Mouse (Mus musculus): ENCODE data around the gene Dhdh. TPM values are rescaled to one million over a fixed set of nuclear protein-coding genes. Genes with fewer than 3 reads are reported as not detected.

Gene Dhdh
- 0.60 TPM for polyA plus RNA-seq (2017; shearing (Covaris generic))

DNA sequence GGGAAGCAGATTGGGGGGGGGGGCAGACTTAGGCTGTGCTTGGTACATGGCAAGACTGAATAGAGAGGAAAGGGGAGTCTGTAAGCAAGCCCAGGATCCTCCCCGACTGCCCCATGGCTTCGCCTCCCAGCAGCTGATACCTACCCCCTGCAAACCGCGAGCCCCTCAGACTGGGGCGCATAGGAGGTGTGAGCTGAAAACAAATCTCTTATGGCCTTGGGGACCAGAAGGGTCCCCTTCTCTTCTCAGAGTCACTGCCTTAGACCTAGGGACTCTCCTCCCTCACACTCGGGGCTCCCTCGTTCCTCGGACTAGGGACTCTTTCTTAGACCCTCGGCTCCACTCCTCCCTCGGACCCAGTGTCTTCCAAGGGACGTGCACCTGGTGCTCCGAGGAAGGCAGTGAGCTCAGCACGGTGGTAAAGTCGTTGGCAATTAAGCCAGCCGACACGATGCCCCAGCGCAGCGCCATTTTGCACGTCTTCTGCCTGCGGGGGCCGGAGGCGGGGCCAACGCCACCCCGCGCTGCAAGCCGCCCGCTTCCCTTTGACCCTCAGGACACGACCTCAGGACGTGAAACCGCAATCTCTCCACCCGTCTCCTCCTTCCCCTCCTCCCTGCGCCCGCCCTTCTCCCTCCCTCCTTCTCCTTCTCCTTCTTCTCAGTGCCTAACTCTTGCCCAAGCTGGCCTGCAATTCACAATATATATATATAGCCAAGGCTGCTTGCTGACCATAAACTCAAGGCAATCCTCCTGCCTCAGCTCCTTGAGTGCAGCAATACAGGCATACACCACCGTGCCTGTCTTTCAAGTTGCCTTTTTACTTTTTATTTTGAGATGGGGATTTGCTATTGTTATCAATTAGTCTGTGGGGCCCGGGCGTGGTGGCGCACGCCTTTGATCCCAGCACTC lies at the start of gene Dhdh:
Gene Dhdh (minus strand): TSS at position 513 of the 912 bp plus-strand sequence.

DNA sequence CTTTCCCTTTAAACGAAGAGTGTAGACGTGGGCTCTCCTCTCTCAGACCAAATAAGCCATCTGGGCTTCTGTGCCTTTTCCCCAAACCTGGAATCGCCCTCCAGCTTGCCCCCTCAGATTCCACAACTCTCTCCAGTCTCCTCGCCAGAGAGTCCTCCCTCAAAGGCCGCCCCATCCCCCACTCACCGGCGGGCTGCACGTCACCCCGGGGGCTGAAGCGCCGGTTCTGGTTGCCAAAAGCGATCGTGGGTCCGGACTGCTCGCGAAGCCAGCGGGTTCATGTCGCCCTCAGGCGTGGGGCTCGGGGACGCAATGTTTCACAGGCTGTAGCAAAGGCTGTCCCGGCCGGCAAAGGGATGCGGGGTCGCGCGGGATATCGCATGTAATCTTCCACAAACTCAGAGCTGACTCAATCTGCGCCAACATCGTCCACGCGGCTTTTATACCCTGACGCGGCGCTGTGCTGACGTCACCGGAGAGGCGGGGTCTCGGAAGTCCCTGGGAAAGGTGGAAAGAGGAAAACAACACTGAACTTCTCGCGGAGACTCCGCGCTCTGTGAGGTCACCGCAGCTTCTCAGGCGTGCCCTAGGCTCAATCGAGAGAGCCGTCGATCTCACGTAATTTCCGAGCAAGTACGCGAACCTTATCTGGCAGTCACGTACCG lies 37.3 kb upstream of the Dhdh start, which contains the start of the genes Ppp1r15a and Plekha4:
Gene Ppp1r15a (minus strand): TSS at position 460 of the 665 bp plus-strand sequence.
Gene Plekha4 (plus strand): TSS at position 522 of the 665 bp plus-strand sequence.

DNA sequence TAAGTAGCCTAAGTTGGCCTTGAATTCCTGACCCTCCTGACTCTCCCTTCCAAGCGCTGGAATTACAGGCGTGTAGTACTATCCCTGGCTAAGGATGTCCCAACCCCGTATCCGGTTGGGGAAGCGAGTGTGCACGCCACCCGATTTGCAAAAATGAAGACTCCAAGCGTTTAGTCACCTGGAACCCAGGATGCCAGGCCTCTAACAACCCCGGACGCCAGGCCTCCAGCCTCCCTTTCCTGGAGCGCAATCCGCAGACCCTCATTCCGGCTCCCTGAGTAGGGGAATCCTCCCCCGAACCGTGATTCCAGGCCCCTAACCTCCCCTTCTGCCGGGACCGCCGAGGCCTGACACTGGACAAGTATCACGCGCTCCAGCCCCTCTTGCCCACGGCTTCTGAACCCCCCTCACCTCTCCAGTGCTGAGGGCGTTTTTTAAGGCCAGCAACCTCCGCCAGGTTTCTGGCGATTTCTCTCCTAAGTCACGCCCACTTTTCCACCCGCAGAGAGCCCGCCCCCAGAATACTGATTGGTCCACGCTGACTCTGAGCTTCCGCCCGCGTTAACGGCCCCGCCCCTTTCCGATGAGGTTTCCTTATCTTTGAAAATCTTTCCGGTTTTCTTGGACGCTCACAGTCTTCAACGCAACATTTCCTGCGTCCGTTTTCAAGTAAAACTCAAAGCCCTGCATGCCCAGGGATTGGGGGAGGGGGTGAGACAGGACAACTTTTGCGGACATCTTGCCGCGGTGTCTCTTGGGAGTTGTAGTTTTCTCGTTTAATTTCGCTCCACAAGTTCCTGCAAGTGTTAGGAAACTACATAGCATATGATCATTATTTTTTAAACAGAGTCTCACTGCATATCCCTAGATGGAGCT lies 21.5 kb upstream of the Dhdh start, which contains the start of gene Nucb1:
Gene Nucb1 (minus strand): TSS at position 495 of the 876 bp plus-strand sequence.

DNA sequence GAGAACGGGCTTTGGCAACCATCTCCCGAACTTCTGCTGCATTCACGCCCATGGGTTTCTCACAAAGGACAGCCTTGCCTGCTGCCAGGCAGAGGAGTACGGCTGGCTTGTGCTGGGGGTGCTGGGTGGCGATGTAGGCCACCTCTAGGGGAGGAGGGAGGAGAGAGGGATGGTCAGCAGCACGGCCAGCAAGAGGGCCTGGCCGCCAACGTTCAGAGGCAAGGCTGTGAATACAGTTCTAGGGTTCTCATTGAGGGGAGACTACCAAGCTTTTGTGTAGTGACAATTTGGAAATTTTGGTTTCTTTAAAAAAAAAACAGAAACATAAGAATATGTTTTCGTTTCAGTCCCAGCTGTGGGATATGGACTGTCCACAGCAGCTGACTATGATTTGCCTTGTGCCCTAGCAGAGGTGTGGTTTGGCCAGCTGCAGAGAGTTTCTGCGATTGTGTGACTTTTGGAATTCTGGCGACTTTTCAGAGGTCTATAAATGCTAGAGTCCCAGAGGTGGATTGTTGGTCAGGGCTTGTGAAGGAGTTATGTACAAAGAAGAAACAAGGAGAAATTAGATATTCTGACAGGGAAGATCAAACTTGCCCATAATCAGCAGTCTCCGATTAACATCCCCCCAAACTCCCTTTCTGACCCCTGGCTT lies 1.7 kb downstream of the Dhdh start, which contains the start of gene Gm45808:
Gene Gm45808 (minus strand): TSS at position 51 of the 655 bp plus-strand sequence.

GRCm38 (mm10) chr7:45481374-45481927 lies 7.2 kb downstream of the Dhdh start, which contains the start of gene Tulp2:
Tulp2 (plus strand) TSS chr7:45481877.

GRCm38 (mm10) chr7:45466283-45467089 lies 22.1 kb downstream of the Dhdh start, which contains the start of gene Bax:
Bax (minus strand) TSS chr7:45466898.

GRCm38 (mm10) chr7:45459564-45460140 lies 29.0 kb downstream of the Dhdh start, which contains the start of gene Ftl1:
Ftl1 (minus strand) TSS chr7:45459884.

DNA sequence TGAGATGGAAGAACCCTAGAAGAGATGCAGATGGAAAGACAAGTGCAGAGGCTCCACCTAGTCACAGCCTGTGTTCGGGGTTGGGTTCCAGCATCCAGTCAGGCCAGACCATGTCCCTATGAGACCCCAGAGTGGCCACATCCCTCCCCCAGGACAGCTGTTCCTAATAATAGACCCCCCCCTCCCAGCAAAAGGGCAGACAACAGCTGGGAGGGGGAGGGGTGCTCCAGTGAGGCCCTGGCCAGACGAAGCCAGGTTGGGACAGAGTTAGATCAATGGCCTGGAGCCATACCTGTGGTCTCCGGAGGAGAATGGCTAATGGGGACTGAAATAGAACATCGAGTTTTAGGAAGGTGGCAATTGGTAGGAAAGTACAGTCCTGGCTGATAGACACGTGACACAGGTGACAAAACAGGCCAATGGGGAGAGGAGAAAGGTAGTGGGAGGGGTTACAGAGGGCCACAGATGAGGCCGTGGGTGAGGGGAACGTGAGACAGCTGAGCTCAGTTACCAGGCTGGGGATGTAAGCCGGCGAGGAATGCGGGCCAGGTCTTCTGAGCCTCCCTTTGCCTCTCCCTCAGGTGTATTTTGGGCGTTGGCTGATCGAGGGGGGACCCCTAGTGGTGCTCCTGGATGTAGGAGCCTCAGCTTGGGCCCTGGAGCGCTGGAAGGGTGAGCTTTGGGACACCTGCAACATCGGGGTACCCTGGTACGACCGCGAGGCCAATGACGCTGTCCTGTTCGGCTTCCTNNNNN lies 50.9 kb downstream of the Dhdh start, which contains the start of gene Ruvbl2:
Gene Ruvbl2 (minus strand): TSS at position 576 of the 756 bp plus-strand sequence.

GRCm38 (mm10) chr7:45434203-45435015 lies 54.2 kb downstream of the Dhdh start, which contains the start of gene Gys1:
Gys1 (plus strand) TSS chr7:45434844.

Other genes with a start within 250 kb of the Dhdh start
- 391 TPM for gene Cd37, start 249.7 kb downstream of the Dhdh start, polyA plus RNA-seq (2017; shearing (Covaris generic))
- not detected for gene Slc6a16, start 247.7 kb downstream of the Dhdh start, polyA plus RNA-seq (2017; shearing (Covaris generic))
- gene Slc6a21, start 211.3 kb downstream of the Dhdh start, polyA plus RNA-seq (2017; shearing (Covaris generic)) = not detected
- gene Trpm4, start 155.0 kb downstream of the Dhdh start, polyA plus RNA-seq (2017; shearing (Covaris generic)) = 5.3 TPM
- gene Hrc, start 153.5 kb downstream of the Dhdh start, polyA plus RNA-seq (2017; shearing (Covaris generic)) = not detected
- gene Ppfia3, start 121.8 kb downstream of the Dhdh start, polyA plus RNA-seq (2017; shearing (Covaris generic)) = 0.30 TPM
- not detected for gene Lin7b, start 118.2 kb downstream of the Dhdh start, polyA plus RNA-seq (2017; shearing (Covaris generic))
- 207 TPM for gene Snrnp70, start 93.1 kb downstream of the Dhdh start, polyA plus RNA-seq (2017; shearing (Covaris generic))
- gene Kcna7, start 83.2 kb downstream of the Dhdh start, polyA plus RNA-seq (2017; shearing (Covaris generic)) = not detected
- 0.19 TPM for gene Ntf5, start 75.1 kb downstream of the Dhdh start, polyA plus RNA-seq (2017; shearing (Covaris generic))
- not detected for gene Lhb, start 68.0 kb downstream of the Dhdh start, polyA plus RNA-seq (2017; shearing (Covaris generic))
- gene Gys1, start 54.0 kb downstream of the Dhdh start, polyA plus RNA-seq (2017; shearing (Covaris generic)) = 5.5 TPM
- 32.9 TPM for gene Ruvbl2, start 50.7 kb downstream of the Dhdh start, polyA plus RNA-seq (2017; shearing (Covaris generic))
- 2,431 TPM for gene Ftl1, start 28.9 kb downstream of the Dhdh start, polyA plus RNA-seq (2017; shearing (Covaris generic))
- gene Bax, start 21.9 kb downstream of the Dhdh start, polyA plus RNA-seq (2017; shearing (Covaris generic)) = 199 TPM
- gene Tulp2, start 6.9 kb downstream of the Dhdh start, polyA plus RNA-seq (2017; shearing (Covaris generic)) = 2.3 TPM
- not detected for gene Gm45808, start 2.0 kb downstream of the Dhdh start, polyA plus RNA-seq (2017; shearing (Covaris generic))
- gene Nucb1, start 21.6 kb upstream of the Dhdh start, polyA plus RNA-seq (2017; shearing (Covaris generic)) = 208 TPM
- 868 TPM for gene Ppp1r15a, start 37.5 kb upstream of the Dhdh start, polyA plus RNA-seq (2017; shearing (Covaris generic))
- 0.39 TPM for gene Plekha4, start 37.5 kb upstream of the Dhdh start, polyA plus RNA-seq (2017; shearing (Covaris generic))
- gene Hsd17b14, start 66.1 kb upstream of the Dhdh start, polyA plus RNA-seq (2017; shearing (Covaris generic)) = 0.64 TPM
- 38.4 TPM for gene Bcat2, start 81.3 kb upstream of the Dhdh start, polyA plus RNA-seq (2017; shearing (Covaris generic))
- not detected for gene Fgf21, start 126.7 kb upstream of the Dhdh start, polyA plus RNA-seq (2017; shearing (Covaris generic))
- gene Fut1, start 128.5 kb upstream of the Dhdh start, polyA plus RNA-seq (2017; shearing (Covaris generic)) = 0.21 TPM
- gene Izumo1, start 133.0 kb upstream of the Dhdh start, polyA plus RNA-seq (2017; shearing (Covaris generic)) = not detected
- not detected for gene Rasip1, start 138.7 kb upstream of the Dhdh start, polyA plus RNA-seq (2017; shearing (Covaris generic))
- gene Mamstr, start 151.2 kb upstream of the Dhdh start, polyA plus RNA-seq (2017; shearing (Covaris generic)) = not detected
- not detected for gene Fut2, start 177.6 kb upstream of the Dhdh start, polyA plus RNA-seq (2017; shearing (Covaris generic))
- gene Ntn5, start 195.2 kb upstream of the Dhdh start, polyA plus RNA-seq (2017; shearing (Covaris generic)) = not detected
- not detected for gene Sec1, start 205.6 kb upstream of the Dhdh start, polyA plus RNA-seq (2017; shearing (Covaris generic))
- 1.7 TPM for gene Car11, start 211.0 kb upstream of the Dhdh start, polyA plus RNA-seq (2017; shearing (Covaris generic))
- gene Dbp, start 216.3 kb upstream of the Dhdh start, polyA plus RNA-seq (2017; shearing (Covaris generic)) = 13.8 TPM
- gene Rpl18, start 226.7 kb upstream of the Dhdh start, polyA plus RNA-seq (2017; shearing (Covaris generic)) = 1,532 TPM
- gene Sphk2, start 229.2 kb upstream of the Dhdh start, polyA plus RNA-seq (2017; shearing (Covaris generic)) = 23.7 TPM
- gene Fam83e, start 232.4 kb upstream of the Dhdh start, polyA plus RNA-seq (2017; shearing (Covaris generic)) = not detected
- not detected for gene Spaca4, start 237.0 kb upstream of the Dhdh start, polyA plus RNA-seq (2017; shearing (Covaris generic))